Mouse (Mus musculus) urinary bladder, postnatal 10 days (tissue): Measurements from ENCODE around the gene Ahnak.
"Not testable (repeated sequence)": the region's sequence is repeated elsewhere in the genome, so short reads cannot be mapped to it uniquely, and the experiment has no call there.

Source experiments
- DNase-seq: peaks from one replicate; pipeline ENCODE4 v3.0.0; 2022; ENCODE audit warnings: low spot score

Gene Ahnak

DNA sequence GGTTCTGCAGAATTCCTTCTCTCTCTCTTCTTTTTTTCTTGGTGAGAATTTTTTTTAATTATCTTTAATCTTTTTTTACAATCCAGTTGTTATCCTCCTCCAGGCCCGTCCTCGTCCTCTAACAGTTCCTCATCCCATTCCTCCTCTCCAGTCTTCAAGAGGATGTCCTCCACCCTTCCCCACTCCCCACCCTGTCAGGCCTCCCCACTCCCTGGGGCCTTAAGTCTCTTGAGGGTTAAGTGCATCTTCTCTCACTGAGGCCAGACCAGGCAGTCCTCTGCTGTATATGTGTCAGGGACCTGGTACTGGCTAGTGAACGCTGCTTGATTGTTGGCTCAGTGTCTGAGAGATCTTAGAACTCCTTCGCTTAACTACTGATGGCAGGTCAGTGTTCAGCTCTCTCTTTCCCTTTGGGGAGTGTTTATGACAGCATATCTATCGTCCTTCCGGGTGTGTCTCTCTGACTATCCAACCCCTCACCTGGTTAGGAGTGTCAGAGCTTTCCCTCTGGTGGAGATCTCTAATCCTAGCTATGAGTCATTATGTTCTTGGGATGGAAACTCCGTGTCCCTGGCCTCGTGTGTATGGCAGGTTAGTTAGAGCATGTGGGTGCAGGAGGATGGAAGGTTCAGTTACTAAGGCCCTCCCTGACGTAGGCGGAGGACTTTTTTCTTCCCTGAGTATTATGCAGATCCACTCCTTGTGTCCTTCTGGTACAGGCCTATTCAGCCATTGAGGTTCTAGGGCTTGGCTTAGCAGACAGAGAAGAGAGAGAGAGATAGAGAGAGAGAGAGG lies 5.9 kb downstream of the Ahnak start:
- no peak for DNase-seq

DNA sequence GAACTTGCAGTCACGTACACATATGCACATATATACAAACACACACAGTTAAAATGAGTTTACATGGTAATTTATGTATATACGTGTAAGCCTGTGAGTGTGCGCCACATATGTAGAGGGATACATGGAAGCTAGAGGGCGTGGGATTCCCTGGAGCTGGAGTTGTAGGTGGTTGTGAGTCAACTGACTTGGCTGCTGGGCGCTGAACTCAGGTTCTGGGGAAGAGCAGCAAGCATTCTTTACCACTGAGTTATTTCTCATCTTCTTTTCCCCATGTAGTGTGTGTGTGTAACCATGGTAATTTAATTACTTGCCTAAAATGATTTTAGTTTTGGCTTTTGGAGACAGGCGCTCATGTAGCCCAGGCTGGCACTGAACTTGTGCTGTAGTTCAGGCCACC lies 7.5 kb downstream of the Ahnak start:
- DNase-seq, result no peak

DNA sequence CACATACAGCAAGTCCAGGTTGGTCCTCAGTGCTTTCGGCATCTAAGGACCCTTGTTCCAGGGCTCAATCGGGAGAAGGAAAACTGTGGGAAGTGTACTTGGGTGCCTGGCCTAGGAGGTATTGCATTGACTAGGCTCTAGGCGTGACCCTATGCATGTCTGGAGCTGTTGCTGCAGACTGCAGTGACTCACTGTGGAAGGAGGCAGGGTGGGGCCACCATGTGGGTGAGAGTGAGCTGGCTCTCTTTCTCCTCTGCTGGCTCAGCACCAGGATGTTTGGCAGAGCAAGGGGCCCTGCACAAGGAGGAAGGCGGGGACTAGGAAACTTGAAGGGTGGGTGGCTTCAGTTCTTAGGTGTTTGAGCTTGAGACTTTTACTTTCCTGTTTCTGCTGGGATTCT lies 8.5 kb downstream of the Ahnak start:
- peak; percentile 69 for DNase-seq

DNA sequence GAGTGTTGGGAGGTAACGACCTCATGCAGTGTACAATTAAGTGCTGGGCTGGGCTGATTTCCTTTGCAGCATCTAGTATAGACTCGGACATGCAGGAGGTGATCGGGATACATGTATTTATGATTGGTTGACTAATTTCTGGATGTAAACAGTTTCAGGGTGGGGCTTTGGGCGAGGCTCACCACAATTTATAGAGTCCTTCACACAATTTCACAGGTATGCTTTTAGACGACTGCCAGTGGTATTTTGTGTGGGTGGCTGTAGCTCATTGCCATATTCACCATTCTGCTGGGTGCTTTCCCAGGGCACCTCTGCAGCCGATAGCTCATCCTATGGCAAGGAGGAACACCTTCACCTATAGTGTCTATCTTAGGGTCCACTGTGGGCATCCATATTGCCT lies 9.5 kb downstream of the Ahnak start:
- no peak for DNase-seq

DNA sequence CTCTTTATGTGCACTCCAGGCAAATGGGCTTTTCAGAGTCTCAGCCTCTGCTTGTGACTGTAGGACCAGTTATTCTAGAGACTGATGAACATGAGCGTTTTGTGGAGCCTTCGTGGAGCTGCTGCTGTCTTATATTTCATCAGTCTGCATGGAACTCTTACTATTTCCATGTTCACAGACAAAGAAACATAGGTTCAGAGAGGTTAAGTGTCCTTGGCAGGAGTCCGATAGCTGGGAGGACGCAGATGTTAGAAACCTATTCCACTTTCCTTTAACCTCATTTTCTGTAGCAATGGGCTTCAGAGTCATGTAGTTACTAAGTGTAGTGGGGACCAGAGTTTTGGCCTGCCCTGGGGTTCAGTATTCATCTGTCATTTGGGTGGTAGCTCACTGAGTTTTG lies 10.1 kb downstream of the Ahnak start:
- no peak for DNase-seq

DNA sequence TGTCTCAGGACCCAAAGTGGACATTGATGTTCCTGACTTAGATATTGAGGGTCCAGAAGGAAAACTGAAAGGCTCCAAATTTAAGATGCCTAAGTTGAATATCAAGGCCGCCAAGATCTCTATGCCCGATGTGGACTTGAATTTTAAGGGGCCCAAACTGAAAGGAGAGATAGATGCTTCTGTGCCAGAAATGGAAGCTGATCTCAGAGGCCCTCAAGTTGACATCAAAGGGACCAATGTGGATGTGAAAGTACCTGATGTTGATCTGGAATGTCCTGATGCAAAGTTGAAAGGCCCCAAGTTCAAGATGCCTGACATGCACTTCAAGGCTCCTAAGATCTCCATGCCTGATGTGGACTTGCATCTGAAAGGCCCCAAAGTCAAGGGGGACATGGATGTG lies 17.8 kb downstream of the Ahnak start:
- not testable (repeated sequence) for DNase-seq

DNA sequence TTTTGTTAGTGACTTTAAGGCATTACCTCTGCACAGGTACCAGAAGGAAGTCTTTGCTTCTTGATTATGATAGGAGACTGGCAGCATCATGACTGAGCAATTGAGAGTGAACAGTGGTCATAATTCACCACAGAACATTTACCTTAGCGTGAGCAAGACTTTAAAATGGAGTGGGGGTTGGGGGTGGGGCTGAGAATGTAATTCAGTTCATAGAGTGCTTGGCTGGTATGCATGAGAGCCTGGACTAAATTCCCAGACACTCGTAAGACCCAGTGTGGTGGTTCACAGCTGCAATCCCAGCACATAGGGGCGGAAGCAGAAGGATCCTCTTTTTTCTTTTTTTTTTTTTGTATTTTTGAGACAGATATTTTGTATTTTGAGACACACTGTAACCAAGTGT lies 30.2 kb downstream of the Ahnak start:
- DNase-seq, result no peak

DNA sequence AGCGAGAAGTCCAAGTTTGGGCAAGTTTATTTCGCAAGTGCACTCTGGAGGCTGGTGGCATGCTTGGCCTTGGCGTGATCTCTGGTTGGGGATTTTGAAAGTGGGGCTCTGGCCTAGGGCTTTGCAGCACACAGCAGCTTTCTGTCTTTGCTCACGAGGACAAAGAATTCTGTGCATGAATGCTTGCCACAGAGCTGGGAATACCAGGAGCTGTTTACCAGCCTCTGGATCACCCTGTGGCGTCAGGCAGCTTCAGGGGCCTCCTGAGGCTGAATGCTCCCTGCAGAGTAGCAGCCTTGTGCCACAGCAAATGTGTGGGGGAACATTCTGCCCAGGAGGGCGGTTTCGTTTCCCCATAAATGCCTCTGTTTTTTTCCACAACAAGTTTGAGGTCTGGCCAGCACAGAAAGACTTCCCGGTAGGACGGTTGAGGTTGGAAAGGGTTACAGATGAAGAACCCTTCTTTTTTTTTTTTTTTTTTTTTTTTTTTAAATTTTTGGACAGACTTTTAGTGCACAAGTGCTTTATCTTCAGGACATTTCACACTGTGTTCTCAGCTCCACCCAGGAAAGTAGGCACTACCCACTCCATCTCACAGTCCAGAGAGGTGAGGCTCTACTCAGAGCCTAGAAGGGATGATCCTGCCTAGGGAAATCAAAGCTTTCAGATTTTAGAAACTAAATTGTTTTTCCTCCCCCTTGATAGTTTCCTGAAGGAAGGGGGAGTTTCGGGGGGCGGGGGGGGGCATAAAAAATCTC lies 34.1 kb downstream of the Ahnak start:
- DNase-seq, result no peak

DNA sequence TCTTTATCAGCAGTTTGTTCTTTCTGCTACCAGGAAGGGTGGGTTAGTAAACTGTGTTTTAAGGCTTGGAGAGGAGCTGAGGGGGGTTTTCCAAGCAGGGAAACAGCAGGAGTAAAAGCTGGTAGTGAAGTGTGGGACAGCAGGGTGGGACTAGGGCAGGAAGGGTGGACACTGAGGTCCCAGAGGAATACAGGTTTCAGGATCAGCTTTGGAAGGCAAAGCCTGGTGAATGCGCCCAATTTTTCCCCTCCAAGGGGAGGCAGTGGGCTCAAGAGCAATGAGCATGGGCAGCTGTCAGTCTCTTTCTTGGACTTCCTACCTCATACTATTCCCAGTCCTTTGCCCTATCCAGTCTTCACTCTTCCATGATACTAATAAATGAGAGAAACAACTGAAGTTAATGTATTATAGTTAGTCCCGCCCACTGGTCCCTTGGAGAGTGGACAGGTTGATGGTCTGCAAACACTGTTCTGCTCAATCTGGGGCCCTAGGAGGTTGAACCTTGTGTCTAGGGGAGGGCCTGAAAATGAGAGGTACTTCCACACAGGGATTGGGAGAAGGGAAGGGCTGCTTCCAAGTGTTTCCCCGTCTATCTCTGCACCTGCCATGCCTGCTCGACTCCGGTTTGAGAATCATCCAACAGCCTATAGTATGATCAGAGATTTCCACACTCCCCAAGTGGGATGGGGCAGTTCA lies 36.6 kb downstream of the Ahnak start:
- no peak for DNase-seq

DNA sequence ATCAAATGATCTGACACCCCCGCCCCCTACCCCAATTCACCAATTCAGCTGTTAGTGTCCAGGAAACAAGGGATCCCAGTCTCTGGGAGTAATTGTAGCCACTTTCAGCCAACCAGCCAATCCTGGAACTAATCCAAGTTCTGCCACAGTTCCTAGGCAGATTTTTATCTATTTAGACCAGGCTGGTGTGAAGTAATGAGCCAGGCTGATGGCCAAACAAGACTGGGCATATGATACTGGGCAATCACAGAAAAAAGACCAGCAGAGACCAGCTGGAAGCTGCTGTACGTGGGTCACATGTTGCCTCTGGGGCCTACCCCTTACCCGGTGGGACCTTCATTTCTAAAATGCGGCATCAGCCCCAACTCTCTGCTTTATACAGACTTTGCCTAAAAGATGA lies 37.5 kb downstream of the Ahnak start:
- DNase-seq, result no peak

DNA sequence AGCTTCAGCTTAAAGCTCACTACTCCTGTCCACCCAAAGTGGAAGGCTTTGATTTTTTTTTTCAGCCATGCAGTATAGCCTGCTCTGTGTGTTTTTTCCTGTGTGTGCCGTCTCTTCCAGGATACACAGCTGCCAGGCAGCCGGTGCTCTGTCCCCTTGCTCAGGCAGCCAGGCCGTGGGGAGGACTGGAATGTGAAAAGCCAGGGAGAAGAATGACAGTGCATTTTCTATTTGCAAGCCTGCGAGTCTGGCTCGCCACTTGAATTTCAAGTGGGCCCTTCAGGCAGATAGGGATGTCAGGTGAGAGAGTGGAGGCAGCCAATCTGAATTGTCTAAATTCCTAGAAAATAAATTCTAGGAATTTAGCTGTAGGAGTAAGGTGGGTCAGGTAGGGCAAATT lies 38.7 kb downstream of the Ahnak start:
- DNase-seq, result no peak

DNA sequence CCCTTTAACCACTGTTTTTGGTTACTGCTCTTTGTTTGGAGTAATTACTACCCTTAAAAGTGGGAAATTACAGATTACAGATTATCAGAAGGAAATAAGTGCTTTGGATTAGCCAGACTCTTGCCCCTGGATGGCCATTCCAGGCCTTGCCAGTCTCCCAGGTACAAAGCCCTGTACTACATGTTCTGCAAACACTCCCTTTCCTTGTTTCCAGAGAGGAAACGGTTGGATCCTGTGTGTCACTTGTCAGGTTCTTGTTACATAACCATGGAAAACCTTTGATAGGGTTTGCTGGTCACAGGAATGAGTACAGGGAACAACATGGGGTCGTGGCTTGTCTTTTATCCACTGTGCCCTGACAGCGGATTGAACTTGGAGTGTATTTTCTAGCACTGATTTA lies 39.3 kb downstream of the Ahnak start:
- DNase-seq, result no peak

DNA sequence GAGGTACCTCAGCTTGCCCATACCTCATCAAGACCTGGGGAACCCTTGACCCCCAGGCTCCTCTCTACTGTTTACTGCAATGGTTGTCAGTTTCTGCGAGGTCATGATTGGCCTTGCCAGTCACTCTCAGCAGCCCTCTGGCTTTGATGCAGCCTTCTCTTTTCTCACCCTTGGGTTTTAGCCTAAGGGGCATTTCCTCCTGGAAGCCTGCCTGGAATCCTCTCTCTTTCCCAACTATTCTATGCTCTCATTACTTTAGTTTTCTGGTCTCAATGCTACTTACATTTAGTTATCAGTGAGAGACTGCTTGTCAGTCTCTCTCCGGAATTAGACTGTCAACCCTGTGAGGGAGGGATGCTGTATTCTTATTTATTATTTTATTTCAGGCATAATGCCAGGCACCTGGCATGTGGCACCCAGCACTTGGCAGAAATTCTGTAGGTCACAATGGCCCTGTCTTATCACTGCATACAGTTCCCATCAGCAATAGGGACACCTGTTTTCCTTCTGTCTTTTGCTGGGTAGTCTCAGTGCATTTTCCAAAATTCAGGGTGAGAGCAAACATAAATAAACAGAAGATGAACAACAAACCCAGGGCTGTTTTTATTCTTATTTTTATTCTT lies 40.7 kb downstream of the Ahnak start:
- no peak for DNase-seq

DNA sequence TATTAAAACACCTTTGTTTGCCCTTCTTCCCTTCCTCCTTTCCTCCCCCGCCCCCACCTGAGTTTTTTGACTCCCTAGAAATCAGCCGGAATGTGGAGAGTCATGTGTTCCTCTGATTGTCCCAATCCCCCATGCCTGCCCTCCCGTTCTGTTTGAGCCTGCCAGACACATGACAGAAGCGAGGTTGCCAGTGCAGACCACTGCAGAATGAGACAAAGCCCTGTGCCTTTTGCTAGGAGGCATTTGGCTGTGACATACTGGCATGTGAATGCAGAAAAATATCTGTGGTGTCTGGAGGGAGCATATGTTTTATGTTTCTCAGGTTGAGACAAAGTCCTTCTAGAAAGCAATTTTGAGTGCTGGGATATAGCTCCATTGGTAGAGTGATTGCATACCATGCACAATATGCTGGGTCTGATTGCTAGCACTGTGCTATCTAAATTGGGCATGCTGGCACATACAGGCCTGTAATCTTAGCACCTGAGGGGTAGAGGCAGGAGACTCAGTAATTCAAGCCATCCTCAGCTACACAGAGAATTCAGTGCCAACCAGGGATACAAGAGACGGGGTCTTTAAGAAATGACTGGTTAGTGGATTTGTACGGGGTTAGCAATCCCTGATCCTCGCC lies 43.5 kb downstream of the Ahnak start:
- no peak for DNase-seq

DNA sequence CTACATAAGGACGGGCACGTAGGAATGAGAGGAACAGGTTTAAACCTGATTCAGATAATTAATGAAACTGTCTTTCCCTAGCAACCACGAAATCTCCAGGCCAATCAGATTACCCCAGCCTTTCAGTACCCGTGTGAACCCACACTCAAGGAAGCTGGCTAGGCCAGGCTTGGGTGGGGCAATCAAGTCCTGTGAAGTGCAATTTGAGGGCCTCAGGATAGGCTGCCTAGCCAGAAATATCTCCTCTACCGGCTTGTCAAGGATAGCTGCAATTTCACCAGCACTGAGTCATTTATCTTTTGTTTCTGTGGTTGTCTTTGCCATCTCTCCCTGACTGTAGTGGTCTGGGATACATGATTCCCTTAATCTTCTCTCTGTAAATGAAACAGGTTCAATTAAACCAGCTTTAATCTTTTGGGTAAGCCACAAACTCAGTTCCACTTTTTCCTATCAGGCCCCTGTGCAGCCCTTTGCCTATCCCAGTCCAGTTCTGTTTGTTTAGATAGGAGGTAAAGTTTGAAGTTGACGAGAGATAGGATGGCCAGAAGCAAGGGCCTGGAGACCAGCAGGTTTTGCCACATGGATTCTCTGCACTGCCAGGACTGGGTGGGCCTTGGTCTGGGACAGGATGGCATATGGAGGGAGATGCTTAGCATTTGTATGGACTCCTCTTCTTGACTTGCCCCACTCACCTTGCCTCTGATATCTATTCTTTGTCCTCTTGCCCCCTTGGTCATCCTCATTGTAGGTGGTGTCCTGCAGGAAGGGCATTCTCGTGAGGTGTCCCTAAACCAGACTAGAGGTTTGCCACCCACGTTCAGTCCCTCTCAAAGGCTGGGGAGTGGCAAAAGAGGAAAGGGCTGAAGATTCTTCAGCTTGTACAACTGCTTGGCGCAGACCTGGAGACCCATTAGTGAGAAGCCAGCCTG lies 44.6 kb downstream of the Ahnak start:
- DNase-seq, result no peak

DNA sequence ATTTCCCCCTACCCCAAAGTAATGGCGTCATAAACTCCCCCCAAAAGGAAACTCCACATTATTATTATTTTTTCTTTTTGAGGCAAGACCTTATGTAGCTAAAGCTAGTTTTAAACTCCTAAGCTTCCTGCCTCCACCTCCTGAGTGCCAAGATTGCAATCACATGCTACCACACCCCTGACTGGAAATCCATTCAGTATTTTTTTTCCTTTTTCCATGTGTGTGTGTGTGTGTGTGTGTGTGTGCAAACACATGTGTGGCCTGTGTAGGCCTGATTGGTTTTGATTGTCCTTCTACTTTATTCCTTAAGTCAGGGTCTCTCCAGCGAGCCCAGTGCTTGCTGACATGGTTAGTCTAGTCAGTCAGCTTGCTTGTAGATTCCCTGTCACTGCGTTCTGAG lies 45.4 kb downstream of the Ahnak start:
- no peak for DNase-seq

DNA sequence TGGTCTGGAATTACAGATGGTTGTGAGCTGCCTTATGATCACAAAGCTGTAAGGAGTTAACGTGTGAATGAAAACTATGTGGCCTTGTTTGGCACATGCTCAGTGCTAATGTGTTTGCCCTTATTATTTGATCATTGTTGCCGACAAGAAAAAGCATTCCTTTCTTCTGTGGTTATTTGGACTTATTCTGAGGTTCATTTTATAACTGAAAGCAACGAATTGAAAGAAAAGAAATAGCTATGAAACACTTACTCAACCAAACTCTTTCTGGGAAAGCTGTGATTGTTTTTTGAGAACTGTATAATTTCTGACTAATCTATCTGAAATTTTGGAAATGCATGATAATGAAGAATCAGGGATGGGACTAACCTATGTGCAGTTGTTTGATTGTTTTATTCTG lies 46.0 kb downstream of the Ahnak start:
- no peak for DNase-seq

DNA sequence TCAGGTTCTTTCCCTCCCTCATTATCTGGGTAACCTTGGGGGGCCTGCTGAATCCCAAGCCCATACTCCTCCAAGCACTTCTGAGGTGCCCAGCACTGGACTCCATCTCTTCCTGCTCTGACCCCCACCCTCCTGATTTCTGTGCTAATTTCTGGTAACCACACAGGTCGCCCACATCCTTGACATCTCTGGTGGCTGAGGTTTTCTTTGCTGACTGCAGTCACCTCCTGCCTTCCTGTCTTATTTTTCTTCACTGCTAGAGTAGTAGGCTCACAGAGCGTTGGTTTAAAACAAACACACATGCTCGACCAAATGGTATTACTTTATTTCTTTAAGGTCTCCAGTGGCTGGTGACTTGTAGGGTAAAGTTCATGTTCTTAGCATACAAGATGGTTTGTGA lies 49.1 kb downstream of the Ahnak start:
- no peak for DNase-seq

DNA sequence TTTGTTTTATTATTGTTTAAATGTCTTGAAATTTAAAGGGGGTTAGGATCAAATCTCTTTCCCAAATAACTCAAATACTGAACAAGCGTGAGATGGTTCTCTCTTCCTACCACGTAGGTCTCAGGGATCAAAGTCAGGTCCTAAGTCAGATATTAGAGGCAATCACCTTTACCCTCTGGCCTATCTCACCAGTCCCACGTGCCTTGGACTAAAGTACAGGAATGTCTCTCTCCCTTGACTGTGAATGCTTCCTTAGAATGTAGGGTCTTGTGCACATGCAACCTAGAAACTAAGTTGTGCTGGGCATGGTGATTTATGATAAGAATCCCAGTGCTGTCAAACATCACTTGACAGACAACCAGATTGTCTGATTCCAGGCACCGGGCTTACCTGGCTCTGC lies 50.2 kb downstream of the Ahnak start:
- no peak for DNase-seq

DNA sequence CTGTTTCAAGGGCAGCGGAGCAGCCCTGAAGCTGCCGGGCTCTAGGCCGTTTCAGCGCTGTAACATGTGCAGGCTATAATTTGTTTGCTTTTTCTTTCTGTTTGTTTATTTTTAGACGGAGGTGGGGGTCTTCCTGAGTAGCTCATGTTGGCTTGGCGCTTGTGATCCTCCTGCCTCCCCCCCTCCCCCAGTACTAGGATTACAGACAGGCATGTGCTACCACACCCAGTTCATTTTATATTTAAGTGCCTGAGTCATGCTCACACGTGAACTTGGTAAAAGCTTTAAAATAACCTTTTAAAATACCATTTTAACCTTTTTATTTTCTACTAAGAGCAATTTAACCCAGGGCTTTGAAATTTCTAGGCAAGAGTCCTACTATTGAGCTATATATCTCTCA lies 50.8 kb downstream of the Ahnak start:
- no peak for DNase-seq

DNA sequence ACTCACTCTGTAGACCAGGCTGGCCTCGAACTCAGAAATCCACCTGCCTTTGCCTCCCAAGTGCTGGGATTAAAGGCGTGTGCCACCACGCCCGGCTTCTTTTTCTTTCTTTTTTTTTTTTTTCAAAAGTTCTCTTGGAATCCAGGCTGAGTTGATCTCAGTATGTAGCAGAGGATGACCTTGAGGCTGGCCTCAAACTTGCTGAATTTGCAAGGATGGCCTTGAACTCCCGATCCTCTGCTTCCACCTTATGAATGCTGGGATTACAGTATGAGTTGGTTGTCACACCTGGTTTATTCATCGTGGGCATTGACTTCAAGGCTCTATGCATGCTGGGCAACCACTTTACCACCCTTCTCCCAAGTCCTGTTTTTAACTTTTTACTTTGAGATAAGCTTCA lies 51.6 kb downstream of the Ahnak start:
- DNase-seq, result no peak
